Mouse (Mus musculus): ENCODE results near the gene Pfdn4.

GRCm38 (mm10) chr2:170487202-170487601 is 9.0 kb upstream of the Pfdn4 start:
- no peak for TF ChIP-seq CTCF (IDR thresholded peaks at IDR 0.05; ENCODE audit: low read depth)
- no peak for TF ChIP-seq EP300 (optimal IDR thresholded peaks at IDR 0.05)
